Mouse (Mus musculus) hindbrain, embryonic 15.5 days (tissue): ENCODE data around the gene Gtsf1l. TPM values are rescaled to one million over a fixed set of nuclear protein-coding genes. Genes with fewer than 3 reads are reported as not detected.

ENCODE experiments used
- ATAC-seq: fragments of 200-750 bp; cut with Nextera tagmentation; 2 replicates; pipeline ENCODE4 v1.8.0; 2017; ENCODE audit warnings: low read depth, moderate number of reproducible peaks, moderate TSS enrichment; ENCODE audit not compliant: low FRiP score
- H3K27ac ChIP-seq: fragments of 300-500 bp; sonication (generic); replicated peaks from 2 replicates; pipeline ENCODE4 v1.5.1; 2015; ENCODE audit warnings: mild to moderate bottlenecking, inconsistent platforms
- H3K27me3 ChIP-seq: fragments of 300-500 bp; sonication (generic); 2 replicates; pipeline ENCODE4 v1.6.1; 2015; ENCODE audit warnings: control low read depth, inconsistent platforms
- H3K36me3 ChIP-seq: fragments of 300-500 bp; sonication (generic); 2 replicates; pipeline ENCODE4 v1.6.1; 2015; ENCODE audit warnings: control low read depth, inconsistent platforms
- H3K4me1 ChIP-seq: fragments of 300-500 bp; sonication (generic); replicated peaks from 2 replicates; pipeline ENCODE4 v1.6.1; 2015; ENCODE audit warnings: control low read depth, inconsistent platforms
- H3K4me2 ChIP-seq: fragments of 300-500 bp; sonication (generic); 2 replicates; pipeline ENCODE4 v1.6.1; 2015; ENCODE audit warnings: moderate library complexity, mild to moderate bottlenecking, inconsistent platforms
- H3K4me3 ChIP-seq: fragments of 300-500 bp; sonication (generic); 2 replicates; pipeline ENCODE4 v1.5.1; 2015; ENCODE audit warnings: mild to moderate bottlenecking, inconsistent platforms
- H3K9ac ChIP-seq: fragments of 300-500 bp; sonication (generic); 2 replicates; pipeline ENCODE4 v1.6.1; 2015; ENCODE audit warnings: inconsistent platforms
- H3K9me3 ChIP-seq: fragments of 300-500 bp; sonication (generic); 2 replicates; pipeline ENCODE4 v1.6.1; 2016; ENCODE audit warnings: control low read depth, inconsistent platforms
- WGBS: fragments of 180-500 bp; shearing (Covaris S2); methylation state at CpG from one replicate; pipeline ENCODE4 v1.1.7; 2015; 5-methylcytosine and 5-hydroxymethylcytosine counted together
- polyA plus RNA-seq: library from polyadenylated mRNA; unstranded; fragments of >200 nt; fragmentation: Nextera tagmentation; extraction: Ambion mirVana; gene quantifications from 2 replicates; pipeline ENCODE4 v1.2.1, GENCODE M21; 2015

The Gtsf1l gene
- 0.20 TPM in 1 of 2 replicates, not detected in the other for polyA plus RNA-seq

- Histone ChIP-seq H3K9ac (no peak within 1 kb of the TSS), H3K27ac (no peak within 1 kb of the TSS), H3K4me1 (no peaks in the 10 kb centered on the region), H3K9me3 (no peaks in the 10 kb centered on the region), H3K4me2 (no peak within 1 kb of the TSS), H3K4me3 (no peak within 1 kb of the TSS), H3K27me3 (no peaks in the 10 kb centered on the region), H3K36me3 (no peaks in the 10 kb centered on the region)
- ATAC-seq: no peak
- WGBS: 84% methylated on average over 9 of the region's 9 CpGs
Observed at GRCm38 (mm10) chr2:163087728-163088127, at the start of gene Gtsf1l. Gtsf1l (minus strand) TSS chr2:163087855.

GRCm38 (mm10) chr2:163136996-163137395 lies 49.3 kb upstream of the Gtsf1l start:
- no peak overlapping the region for H3K4me2 ChIP-seq
- H3K4me3 ChIP-seq: no peak overlapping the region
- H3K36me3 ChIP-seq: no peaks in the 10 kb centered on the region
- H3K27ac ChIP-seq: no peak overlapping the region
- no peak for ATAC-seq
- H3K9me3 ChIP-seq: no peaks in the 10 kb centered on the region
- H3K27me3 ChIP-seq: no peaks in the 10 kb centered on the region
- 0 out of 2 replicates have a peak, but pooled peaks cover 4% of the 10 kb centered on the region for H3K4me1 ChIP-seq
- no peak overlapping the region for H3K9ac ChIP-seq

GRCm38 (mm10) chr2:163135931-163136330 lies 48.3 kb upstream of the Gtsf1l start:
- 72% methylated on average over 6 of the region's 6 CpGs for WGBS
- ATAC-seq: no peak
- H3K4me2 ChIP-seq: no peak overlapping the region

DNA sequence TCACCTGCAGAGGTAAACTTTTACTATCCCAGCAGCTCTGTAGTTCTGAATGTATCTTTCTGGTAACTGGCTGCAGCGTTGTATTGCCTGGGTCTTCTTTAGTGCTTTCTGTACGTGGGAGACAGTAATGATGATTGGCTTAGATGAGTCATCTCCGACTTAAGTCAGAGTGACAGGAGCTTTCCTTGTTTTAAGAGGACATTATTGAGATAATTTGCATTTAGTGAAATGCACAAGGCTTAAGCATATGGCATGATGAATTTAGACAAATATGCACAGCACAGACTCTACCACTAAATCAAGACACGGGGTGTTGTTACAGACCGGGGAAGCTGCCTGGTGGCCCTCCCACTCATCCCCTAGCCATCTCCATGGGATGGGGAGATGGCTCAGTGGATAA lies 44.7 kb upstream of the Gtsf1l start:
- ATAC-seq: no peak
- H3K9ac ChIP-seq: no peak overlapping the region
- no peaks in the 10 kb centered on the region for H3K27me3 ChIP-seq
- H3K27ac ChIP-seq: no peak overlapping the region
- 88% methylated on average over 5 of the region's 5 CpGs for WGBS
- H3K4me2 ChIP-seq: no peak overlapping the region
- no peaks in the 10 kb centered on the region for H3K4me1 ChIP-seq
- no peak overlapping the region for H3K4me3 ChIP-seq
- H3K9me3 ChIP-seq: no peaks in the 10 kb centered on the region
- H3K36me3 ChIP-seq: no peaks in the 10 kb centered on the region

More at GRCm38 (mm10) chr2:163135931-163136330, 48.3 kb upstream of the Gtsf1l start:
- no peaks in the 10 kb centered on the region for H3K36me3 ChIP-seq
- no peak overlapping the region for H3K9ac ChIP-seq
- H3K4me1 ChIP-seq: 0 out of 2 replicates have a peak, but pooled peaks cover 4% of the 10 kb centered on the region
- H3K9me3 ChIP-seq: no peaks in the 10 kb centered on the region
- no peak overlapping the region for H3K27ac ChIP-seq
- H3K27me3 ChIP-seq: no peaks in the 10 kb centered on the region
- no peak overlapping the region for H3K4me3 ChIP-seq

GRCm38 (mm10) chr2:163130837-163131236 lies 43.2 kb upstream of the Gtsf1l start:
- Histone ChIP-seq H3K4me1 (no peaks in the 10 kb centered on the region), H3K9me3 (no peaks in the 10 kb centered on the region), H3K27ac (no peak overlapping the region), H3K36me3 (no peaks in the 10 kb centered on the region), H3K27me3 (no peaks in the 10 kb centered on the region), H3K4me3 (no peak overlapping the region), H3K9ac (no peak overlapping the region), H3K4me2 (no peak overlapping the region)
- 79% methylated on average over 5 of the region's 5 CpGs for WGBS
- ATAC-seq: no peak

GRCm38 (mm10) chr2:163123496-163123895 lies 35.8 kb upstream of the Gtsf1l start:
- no peak overlapping the region for H3K4me3 ChIP-seq
- H3K4me2 ChIP-seq: no peak overlapping the region
- H3K9ac ChIP-seq: no peak overlapping the region
- no peaks in the 10 kb centered on the region for H3K36me3 ChIP-seq
- no peak for ATAC-seq
- H3K4me1 ChIP-seq: peaks cover 17% of the 10 kb centered on the region
- no peaks in the 10 kb centered on the region for H3K9me3 ChIP-seq
- 0 out of 2 replicates have a peak, but pooled peaks cover 8% of the 10 kb centered on the region for H3K27me3 ChIP-seq
- H3K27ac ChIP-seq: no peak overlapping the region
- WGBS: 89% methylated on average over 5 of the region's 5 CpGs

- Histone ChIP-seq H3K9me3 (no peaks in the 10 kb centered on the region), H3K36me3 (no peaks in the 10 kb centered on the region), H3K27ac (peak overlapping the region; percentile 42), H3K9ac (no peak overlapping the region), H3K4me3 (0 out of 2 replicates have a peak overlapping the region, but pooled peaks have one; percentile 6), H3K4me2 (peak overlapping the region; percentile 43), H3K4me1 (peaks cover 17% of the 10 kb centered on the region), H3K27me3 (0 out of 2 replicates have a peak, but pooled peaks cover 8% of the 10 kb centered on the region)
- WGBS: 16% methylated on average over 9 of the region's 9 CpGs
- ATAC-seq: peak; percentile 92
Observed at GRCm38 (mm10) chr2:163122319-163122718, 34.7 kb upstream of the Gtsf1l start.

GRCm38 (mm10) chr2:163121353-163121660 lies 33.7 kb upstream of the Gtsf1l start:
- WGBS: 90% methylated on average over 3 of the region's 3 CpGs
- H3K4me3 ChIP-seq: no peak overlapping the region
- no peak for ATAC-seq

DNA sequence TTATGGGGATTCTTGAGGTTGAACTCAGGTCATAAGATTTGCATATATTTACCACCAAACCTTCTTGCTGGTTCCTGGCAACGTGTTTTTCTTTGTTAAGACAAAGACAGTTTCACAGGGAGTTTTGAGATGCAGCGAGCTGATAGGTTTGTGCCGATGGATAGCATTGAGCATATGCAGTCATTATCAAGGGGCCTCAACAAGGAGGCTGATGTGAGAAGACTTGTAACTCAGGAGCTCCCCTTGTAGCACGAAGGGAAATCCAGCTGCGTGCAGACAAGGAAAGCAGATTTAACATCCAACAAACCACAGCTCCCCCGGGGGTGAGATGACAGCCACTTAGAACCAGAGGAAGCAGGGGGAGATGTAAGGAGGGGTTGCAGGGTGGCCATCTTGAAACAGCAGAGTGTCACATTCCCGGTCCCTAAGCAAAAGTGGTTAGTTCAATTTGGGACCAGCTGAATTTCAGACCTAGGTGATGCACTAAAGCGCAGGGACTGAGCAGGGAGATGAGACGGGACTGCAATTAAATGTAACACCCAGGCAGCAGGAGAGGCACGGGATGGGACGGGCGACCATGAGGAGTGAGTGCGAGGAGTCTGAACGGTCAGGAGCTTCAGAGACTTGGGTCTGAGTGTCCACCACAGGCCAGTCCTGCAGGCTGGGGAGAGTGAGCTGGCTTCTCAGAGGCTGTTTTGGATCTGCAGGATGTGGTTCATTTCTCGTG lies 33.1 kb upstream of the Gtsf1l start:
- no peak for ATAC-seq
- Histone ChIP-seq H3K4me3 (no peak overlapping the region), H3K9ac (no peak overlapping the region), H3K4me1 (peaks cover 17% of the 10 kb centered on the region), H3K4me2 (no peak overlapping the region), H3K9me3 (no peaks in the 10 kb centered on the region), H3K27me3 (0 out of 2 replicates have a peak, but pooled peaks cover 8% of the 10 kb centered on the region), H3K27ac (no peak overlapping the region), H3K36me3 (no peaks in the 10 kb centered on the region)
- 60% methylated on average over 15 of the region's 15 CpGs for WGBS

More at GRCm38 (mm10) chr2:163121353-163121660, 33.7 kb upstream of the Gtsf1l start:
- Histone ChIP-seq H3K27ac (no peak overlapping the region), H3K36me3 (no peaks in the 10 kb centered on the region), H3K4me1 (peaks cover 17% of the 10 kb centered on the region), H3K9me3 (no peaks in the 10 kb centered on the region), H3K9ac (no peak overlapping the region), H3K27me3 (0 out of 2 replicates have a peak, but pooled peaks cover 8% of the 10 kb centered on the region), H3K4me2 (no peak overlapping the region)

DNA sequence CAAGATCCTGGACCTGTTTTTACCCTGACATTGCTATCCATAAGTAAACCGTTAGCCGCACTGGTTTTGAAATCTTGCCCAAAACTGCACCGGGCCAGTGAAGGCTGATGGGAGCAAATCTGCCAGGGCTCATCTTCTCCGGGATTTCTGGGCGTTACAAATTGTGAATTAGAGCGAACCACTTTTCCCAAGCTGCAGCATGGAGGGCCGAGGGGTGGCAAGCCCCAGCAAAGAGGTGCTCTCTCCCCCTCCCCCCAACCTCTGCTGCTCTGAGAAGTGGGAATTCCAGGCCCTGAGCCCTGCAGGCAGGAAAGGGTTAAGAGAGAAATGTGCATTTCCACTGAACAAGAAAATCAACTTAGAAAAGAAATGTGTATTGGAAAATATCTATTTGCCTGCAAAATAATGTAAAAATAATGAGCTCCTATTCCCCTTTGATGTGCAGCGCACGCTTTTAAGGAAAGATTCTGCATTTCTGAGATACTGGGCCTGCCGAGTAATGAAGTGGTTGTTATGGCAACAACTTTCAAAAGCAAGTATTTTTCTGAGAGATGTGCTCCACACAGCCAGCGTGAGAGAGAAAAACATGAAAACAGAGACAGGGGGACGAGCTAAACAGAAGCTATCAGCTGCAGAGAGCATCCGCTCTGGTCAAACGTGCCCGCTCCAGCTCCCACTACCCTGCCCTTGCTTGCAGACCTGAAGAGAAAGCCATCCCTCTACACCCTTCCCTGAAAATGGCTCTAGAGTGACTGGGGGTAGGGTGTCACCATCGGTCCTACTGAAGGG lies 24.0 kb upstream of the Gtsf1l start:
- Histone ChIP-seq H3K9ac (no peak overlapping the region), H3K27ac (peak overlapping the region; percentile 80), H3K27me3 (peaks cover 10% of the 10 kb centered on the region; the same call in 1 of the 2 replicates), H3K4me3 (no peak overlapping the region), H3K9me3 (no peaks in the 10 kb centered on the region), H3K36me3 (no peaks in the 10 kb centered on the region), H3K4me2 (peak overlapping the region; percentile 33), H3K4me1 (peaks cover 25% of the 10 kb centered on the region)
- 18% methylated on average over 16 of the region's 16 CpGs for WGBS
- peak; percentile 61; the same call in 1 of the 2 replicates for ATAC-seq

DNA sequence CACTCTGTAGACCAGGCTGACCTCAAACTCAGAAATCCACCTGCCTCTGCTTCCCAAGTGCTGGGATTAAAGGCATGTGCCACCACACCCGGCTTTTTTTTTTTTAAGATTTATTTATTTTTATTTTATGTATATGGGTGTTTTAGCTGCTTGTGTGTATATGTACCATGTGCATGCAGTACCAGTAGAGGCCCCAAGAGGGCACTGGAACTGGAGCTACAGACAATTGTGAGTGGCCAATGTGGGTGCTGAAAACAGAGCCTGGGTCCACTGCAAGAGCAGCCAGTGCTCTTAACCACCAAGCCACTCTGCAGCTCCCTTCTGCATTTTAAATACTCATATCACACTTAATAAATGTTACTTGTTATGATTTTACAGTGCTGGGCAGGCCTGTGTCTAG lies 23.1 kb upstream of the Gtsf1l start:
- 93% methylated on average over 1 of the region's 1 CpGs for WGBS

GRCm38 (mm10) chr2:163108385-163108784 lies 20.7 kb upstream of the Gtsf1l start:
- H3K27me3 ChIP-seq: peaks cover 17% of the 10 kb centered on the region; the same call in 1 of the 2 replicates
- H3K27ac ChIP-seq: no peak overlapping the region
- 17% methylated on average over 9 of the region's 9 CpGs for WGBS

More for the DNA sequence above, 23.1 kb upstream of the Gtsf1l start:
- no peak overlapping the region for H3K9ac ChIP-seq
- peaks cover 14% of the 10 kb centered on the region; the same call in 1 of the 2 replicates for H3K27me3 ChIP-seq
- no peaks in the 10 kb centered on the region for H3K9me3 ChIP-seq
- H3K36me3 ChIP-seq: no peaks in the 10 kb centered on the region
- no peak overlapping the region for H3K4me3 ChIP-seq
- H3K4me2 ChIP-seq: no peak overlapping the region
- H3K27ac ChIP-seq: 0 out of 2 replicates have a peak overlapping the region, but pooled peaks have one; percentile 74
- no peak for ATAC-seq
- peaks cover 25% of the 10 kb centered on the region for H3K4me1 ChIP-seq

More at GRCm38 (mm10) chr2:163108385-163108784, 20.7 kb upstream of the Gtsf1l start:
- Histone ChIP-seq H3K36me3 (no peaks in the 10 kb centered on the region), H3K4me2 (no peak overlapping the region), H3K4me3 (no peak overlapping the region), H3K4me1 (peaks cover 25% of the 10 kb centered on the region), H3K9ac (no peak overlapping the region), H3K9me3 (no peaks in the 10 kb centered on the region)
- ATAC-seq: no peak
